Mouse (Mus musculus) spleen, embryonic (tissue): ENCODE results near the gene 1700019D03Rik.
"Not testable (repeated sequence)": the region's sequence is repeated elsewhere in the genome, so short reads cannot be mapped to it uniquely, and the experiment has no call there.

ENCODE experiments used
- CTCF ChIA-PET: fragments of 350-600 bp; sonication (Branson Sonifier 250); formaldehyde crosslinking; loops from one replicate; lab custom pipeline; 2022; lab: Charles Lee

Gene 1700019D03Rik

GRCm38 (mm10) chr1:52955102-52955501 lies 64.9 kb downstream of the 1700019D03Rik start:
- CTCF ChIA-PET, result interaction anchor here (0.6 kb wide), 1 partner anchor 312 kb away, joined by 4 read pairs; no protein-coding TSS in a partner anchor

- CTCF ChIA-PET, result interaction anchor here (0.5 kb wide), 1 partner anchor 24 kb away, joined by 3 read pairs; no protein-coding TSS in a partner anchor
Measured at GRCm38 (mm10) chr1:52954456-52954855, 65.5 kb downstream of the 1700019D03Rik start.

- CTCF ChIA-PET, result no interaction called here
Measured at GRCm38 (mm10) chr1:52953548-52953947, 66.4 kb downstream of the 1700019D03Rik start.

GRCm38 (mm10) chr1:52952551-52953397 lies 67.2 kb downstream of the 1700019D03Rik start:
- CTCF ChIA-PET, result no interaction called here

GRCm38 (mm10) chr1:52952143-52952542 lies 67.8 kb downstream of the 1700019D03Rik start:
- CTCF ChIA-PET, result interaction anchor here (0.7 kb wide), 1 partner anchor 937 kb away, joined by 3 read pairs; no protein-coding TSS in a partner anchor

GRCm38 (mm10) chr1:52951146-52951868 lies 68.7 kb downstream of the 1700019D03Rik start:
- CTCF ChIA-PET, result interaction anchor here (0.7 kb wide), 1 partner anchor 937 kb away, joined by 3 read pairs; no protein-coding TSS in a partner anchor

- CTCF ChIA-PET, result no interaction called here
Measured at GRCm38 (mm10) chr1:52947895-52948294, 72.1 kb downstream of the 1700019D03Rik start.

- CTCF ChIA-PET, result no interaction called here
Measured at GRCm38 (mm10) chr1:52939021-52939420, 81.0 kb downstream of the 1700019D03Rik start.

- CTCF ChIA-PET, result no interaction called here
Measured at GRCm38 (mm10) chr1:52934494-52934893, 85.5 kb downstream of the 1700019D03Rik start.

- CTCF ChIA-PET, result not testable (repeated sequence)
Measured at GRCm38 (mm10) chr1:52924482-52924881, 95.5 kb downstream of the 1700019D03Rik start.

GRCm38 (mm10) chr1:52918897-52919296 lies 101.1 kb downstream of the 1700019D03Rik start:
- CTCF ChIA-PET, result interaction anchor here (0.7 kb wide), 1 partner anchor 232 kb away, joined by 7 read pairs; no protein-coding TSS in a partner anchor

- CTCF ChIA-PET, result no interaction called here
Measured at GRCm38 (mm10) chr1:52916655-52917054, 103.3 kb downstream of the 1700019D03Rik start.

- CTCF ChIA-PET, result no interaction called here
Measured at GRCm38 (mm10) chr1:52909783-52910182, 110.2 kb downstream of the 1700019D03Rik start.

- CTCF ChIA-PET, result no interaction called here
Measured at GRCm38 (mm10) chr1:52884208-52884607, 135.8 kb downstream of the 1700019D03Rik start.
